Mouse (Mus musculus): ENCODE results near the gene Bbx.

Bbx gene

DNA sequence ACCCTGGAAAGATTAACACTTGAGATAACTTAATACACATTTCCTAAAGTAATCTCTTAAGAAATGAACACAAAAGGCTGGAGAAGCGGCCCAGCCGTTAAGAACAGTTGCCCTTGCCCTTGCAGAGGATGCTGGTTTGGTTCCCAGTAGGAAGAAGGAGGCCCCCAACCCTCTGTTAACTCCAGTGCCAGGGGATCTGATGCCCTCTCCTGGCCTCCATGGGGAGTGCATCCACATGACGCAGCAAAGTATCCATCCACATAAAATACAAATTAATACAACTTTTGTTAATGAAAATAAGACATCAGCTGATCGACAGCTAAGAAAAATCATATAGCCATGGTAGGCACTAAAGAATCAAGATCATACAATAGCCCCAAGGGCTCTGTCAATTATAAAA, 33.6 kb downstream of the Bbx start:
- DNase-seq (ENCODE audit: low spot score in 2 of 2), result no peak

DNA sequence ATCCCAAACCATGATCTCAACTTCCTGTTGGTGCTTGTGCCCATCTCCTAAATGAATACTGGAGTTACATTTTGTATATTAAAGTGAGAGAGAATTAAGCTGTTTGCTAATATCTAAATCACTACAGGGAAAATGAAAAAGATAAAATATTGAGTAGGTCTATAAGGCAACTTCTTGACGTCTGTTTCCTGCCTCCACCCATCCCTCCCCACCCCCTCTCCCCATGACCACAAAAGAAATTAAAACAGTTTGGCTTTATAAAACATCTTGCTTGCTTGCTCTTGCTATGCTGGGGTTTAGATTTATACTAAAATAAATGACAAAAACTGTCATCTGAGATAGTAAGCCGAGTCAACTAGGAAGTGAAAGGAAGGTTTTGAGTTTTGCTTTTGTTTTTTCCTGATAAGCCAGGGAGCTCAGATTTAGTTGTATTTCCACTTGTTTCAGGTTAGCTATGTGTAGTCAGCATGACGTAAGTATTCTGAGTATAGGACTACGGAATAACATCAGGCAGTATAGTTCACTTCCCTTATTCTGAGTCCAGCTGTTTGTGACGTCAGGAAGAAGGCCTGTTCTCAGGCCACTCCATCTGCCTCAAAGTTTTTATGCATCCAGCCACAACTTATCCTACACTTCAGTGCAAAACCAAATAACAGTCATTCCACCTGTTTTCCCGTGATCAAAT, 36.1 kb downstream of the Bbx start:
- DNase-seq (ENCODE audit: low spot score in 2 of 2), result no peak

DNA sequence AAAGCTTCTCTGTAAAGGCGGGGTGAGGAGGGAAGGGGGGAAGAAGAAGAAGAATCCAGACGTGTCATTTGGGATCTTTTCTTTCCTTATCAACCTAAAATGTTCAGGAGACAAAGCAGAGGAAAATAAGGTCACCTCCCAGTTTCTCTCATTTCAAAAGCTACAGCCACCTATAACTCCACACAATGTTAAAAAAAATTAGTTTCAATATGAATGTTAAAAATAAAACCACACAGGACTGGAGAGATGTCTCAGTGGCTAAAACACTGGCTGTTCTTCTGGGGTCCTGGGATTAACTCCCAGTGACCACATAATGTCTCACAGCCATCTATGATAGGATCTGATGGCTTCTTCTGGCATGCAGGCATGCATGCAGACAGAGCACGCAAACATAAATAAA, 43.7 kb downstream of the Bbx start:
- DNase-seq (ENCODE audit: low spot score in 2 of 2), result no peak

DNA sequence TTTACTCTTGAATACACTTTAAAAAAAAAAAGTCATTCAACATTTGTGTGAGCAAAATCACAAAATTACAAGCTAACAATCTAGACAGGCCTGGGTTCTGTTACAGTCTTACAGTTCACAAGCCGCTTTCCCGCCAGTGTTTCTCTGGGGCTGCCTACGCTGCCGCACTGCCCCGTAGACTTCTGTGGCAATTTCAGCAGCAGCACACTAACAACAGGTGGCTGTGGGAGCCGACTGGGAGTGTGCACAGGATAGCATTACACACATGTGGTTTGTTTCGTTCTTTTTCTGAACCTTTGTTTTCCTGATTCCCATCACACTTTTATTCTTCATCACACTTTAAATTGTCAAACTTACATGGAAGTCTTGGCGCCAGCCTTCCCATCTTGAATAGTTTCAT, 48.6 kb downstream of the Bbx start:
- DNase-seq (ENCODE audit: low spot score in 2 of 2), result no peak

DNA sequence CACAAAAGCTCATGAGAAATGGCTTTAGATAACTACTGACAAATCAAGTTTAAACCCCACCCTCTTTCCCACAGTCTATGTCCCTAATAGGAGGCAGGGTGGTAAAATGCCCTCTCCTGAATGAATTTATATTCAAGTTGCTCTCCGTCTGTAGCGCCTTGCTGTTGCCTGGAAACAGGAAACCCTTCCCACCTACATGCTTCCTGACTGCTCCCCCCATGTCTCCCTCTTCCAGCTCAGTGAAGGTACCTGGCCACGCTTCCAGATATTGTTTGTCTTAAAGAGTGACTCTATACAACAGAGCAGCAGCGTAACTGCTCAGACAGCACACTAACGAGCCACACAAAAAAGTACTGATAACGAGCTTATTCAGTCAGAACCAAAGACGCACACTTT, 50.8 kb downstream of the Bbx start:
- DNase-seq (ENCODE audit: low spot score in 2 of 2), result no peak

DNA sequence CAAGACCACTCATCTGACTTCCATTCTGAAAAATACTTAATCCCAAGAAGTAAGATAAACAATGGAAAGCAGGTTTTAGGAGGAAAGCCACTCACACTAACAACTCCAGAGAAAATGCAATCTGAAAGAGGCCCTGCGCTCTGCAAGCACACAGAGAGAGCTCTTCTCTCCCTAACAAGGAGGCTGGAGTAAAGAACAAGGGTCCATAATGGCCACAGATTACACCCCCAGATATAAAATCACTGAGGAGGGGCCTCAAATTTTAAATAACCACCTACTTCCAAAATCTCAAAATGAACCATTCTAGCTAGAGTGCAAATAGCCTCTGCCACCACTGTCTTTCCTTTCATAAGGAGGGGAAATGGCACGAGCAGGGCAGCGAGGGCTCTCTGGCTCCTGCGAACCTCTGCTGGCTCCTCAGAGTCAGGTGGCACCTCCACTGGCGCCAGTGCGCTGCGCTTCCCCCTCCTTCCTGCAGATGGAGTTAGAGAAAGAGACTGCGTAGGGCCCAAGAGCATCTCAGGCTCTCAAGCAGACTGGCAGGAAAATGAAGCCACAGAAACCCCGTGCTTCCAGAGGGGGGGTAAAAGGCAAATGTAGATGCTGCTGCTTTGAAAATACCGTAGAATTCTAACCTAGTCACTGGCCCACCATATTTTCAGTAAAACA, 51.4 kb downstream of the Bbx start:
- DNase-seq (ENCODE audit: low spot score in 2 of 2), result peak; percentile 21 to 47

DNA sequence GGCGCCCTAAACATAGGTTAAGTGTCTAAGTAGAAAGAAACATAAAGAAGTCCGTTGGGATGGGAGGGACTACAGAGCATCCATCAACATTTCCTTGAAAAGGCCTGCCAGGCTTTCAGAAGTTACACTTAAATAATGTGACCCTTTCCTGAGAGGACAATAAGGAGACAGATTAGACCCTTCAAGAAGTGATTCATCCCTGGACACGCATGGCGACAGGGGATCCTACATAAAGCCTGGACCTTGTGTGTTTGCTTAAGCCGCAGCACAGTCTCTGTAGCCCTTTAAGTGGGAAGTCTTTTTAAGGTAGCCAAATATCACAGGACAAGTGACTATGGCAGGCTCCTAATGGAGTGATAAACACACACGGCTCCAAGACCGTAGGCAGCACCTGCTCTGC, 52.0 kb downstream of the Bbx start:
- DNase-seq (ENCODE audit: low spot score in 2 of 2), result no peak

DNA sequence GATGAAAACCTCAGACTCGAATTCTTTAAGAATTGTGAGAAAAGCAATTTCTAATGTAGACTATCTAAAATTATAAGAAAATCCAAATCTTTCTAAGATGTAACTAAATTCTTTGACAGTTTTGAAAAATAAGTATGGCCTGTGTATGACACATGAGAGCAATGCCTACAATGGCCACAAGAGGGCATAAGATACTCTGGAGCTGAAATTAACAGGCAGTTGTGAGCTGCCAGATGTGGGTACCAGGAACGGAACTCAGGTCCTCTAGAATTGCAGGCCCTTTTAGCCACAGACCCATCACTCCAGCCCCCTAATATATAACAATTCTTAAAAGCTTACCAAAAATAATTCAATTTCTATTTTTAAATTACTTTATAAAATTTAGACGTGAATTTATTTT, 57.6 kb downstream of the Bbx start:
- DNase-seq (ENCODE audit: low spot score in 2 of 2), result peak in 1 of 2 experiments; percentile 10

DNA sequence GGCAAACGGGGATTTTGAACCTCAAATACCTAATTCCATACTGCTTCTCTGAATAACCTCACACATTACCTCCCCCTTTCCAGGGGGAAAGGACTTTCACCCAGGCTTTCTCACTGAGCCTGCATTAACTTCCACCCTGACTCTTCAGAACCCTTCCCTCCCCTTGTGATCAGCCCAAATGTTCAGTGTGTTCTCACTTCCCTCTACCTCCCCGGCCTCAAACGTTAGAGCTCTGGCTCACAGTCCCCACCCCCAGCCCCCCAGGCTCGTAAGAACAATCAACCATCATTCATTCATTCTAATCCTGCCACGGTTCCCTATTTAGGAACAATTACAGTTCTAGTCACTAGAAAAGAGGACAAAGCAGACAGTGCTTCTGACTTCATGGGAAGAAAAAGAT, 58.5 kb downstream of the Bbx start:
- DNase-seq (ENCODE audit: low spot score in 2 of 2), result no peak

DNA sequence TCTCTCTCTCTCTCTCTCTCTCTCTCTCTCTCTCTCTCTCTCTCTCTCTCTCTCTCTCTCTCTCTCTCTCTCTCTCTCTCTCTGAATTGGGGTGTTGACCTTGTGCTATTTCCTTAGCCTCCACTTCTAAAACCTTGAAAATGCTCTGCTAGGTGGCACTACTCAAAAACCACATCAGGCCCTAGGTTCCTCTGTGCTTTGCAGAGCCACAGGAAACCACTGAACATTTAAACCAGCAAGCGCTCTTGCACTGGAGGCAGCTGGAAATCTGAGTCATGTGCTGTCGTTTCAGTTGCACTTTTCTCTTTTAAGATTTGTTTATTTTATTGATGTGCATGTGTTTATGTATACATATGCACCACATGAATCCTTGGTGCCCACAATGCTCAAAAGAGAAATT, 59.6 kb downstream of the Bbx start:
- no peak for DNase-seq (ENCODE audit: low spot score in 2 of 2)

DNA sequence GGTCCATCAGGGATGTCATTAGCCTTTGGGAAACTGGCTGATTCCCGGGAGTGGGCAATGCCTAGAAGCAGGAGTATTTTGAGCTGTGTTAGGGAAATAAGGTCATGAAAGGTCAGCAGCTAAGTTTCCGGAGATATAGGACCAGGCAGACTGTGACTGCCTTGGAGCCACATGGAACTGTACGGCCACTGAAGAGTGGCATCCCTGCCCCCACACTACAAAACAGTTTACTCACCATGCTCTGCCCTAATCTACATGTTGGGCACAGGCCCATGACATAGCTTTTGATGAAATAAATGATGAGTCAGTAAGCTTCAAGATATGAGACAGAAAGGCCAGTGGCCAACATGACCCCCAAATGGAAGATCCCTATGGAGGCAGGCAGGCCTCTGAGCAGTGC, 60.7 kb downstream of the Bbx start:
- no peak for DNase-seq (ENCODE audit: low spot score in 2 of 2)

DNA sequence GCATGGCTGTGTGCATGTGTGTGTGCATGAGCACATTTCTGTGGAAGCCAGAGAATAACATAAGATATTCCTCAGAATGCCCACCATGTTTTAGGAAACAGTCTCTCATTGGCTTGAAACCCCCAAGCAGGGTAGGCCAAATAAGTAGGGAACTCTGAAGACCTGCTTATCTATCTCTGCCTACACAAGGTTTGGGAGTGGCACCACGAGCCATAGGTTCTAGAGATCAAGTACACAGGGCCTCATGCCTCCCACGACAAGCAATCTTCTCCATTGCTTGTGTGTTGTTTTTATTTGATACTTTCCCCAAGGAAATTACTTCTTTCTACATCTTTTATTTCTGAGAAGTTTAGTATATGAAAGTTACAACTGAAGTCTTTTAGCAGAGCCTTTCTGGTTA, 61.8 kb downstream of the Bbx start:
- DNase-seq (ENCODE audit: low spot score in 2 of 2), result no peak

DNA sequence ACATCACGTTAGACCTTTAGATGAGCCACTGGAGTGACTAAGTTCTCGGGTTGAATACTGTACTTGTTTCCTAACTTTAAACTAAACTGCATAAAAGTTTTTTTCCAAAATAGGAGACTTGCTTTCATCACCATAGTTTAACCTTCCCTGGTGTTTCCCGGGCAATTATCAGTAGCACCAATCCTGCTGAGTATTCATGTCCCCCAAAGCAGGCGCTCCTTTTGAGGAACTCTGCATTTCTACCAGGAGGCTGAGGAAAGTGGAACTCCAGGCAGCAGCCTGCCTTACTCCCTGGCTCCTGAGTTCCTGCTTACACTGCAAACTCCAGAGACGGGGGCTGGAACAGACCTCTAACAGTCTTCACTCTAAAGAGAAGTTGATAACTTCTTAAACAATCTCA, 65.6 kb downstream of the Bbx start:
- DNase-seq (ENCODE audit: low spot score in 2 of 2), result no peak

DNA sequence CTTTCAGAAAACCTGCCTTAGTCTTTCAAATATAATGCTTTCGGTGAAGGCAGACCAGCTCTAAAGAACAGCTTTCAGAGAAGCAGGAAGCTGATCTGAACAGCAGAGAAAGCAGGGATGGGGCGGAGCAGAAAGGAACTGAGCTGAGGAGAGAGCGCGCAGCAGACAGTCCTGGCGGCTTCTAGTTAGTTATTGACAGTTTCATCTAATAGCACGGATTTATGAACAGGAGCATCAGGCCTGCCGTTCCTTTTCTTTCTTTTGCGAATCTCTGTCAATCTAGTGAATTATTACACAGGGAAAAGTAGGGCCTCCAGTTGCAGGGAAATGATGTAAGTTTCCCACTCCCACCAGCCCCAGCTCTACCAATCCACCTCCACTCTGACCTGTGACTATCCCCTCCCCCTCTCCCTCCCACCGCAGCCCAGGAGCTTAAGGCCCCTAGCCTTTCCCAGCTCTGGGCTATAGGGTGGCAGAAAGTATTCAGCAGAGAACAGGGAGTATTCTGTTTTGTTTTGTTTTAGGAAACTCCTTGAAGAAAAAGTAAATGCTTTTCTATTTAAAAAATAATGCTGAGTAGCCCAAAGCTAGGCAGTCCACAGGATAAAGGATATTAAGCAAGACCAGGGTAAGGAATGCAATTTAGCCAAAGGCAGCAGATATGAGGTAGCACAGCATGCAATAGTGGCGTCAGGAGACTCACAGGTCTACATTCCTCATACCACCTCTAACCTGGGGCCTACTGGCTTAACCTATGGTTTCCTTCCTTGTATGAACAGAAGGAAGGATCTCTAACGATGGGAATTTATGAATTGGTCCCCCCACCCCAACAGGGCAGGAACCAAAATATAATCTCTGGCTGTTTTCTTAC, 67.8 kb downstream of the Bbx start:
- peak; percentile 23 to 32 for DNase-seq (ENCODE audit: low spot score in 2 of 2)

DNA sequence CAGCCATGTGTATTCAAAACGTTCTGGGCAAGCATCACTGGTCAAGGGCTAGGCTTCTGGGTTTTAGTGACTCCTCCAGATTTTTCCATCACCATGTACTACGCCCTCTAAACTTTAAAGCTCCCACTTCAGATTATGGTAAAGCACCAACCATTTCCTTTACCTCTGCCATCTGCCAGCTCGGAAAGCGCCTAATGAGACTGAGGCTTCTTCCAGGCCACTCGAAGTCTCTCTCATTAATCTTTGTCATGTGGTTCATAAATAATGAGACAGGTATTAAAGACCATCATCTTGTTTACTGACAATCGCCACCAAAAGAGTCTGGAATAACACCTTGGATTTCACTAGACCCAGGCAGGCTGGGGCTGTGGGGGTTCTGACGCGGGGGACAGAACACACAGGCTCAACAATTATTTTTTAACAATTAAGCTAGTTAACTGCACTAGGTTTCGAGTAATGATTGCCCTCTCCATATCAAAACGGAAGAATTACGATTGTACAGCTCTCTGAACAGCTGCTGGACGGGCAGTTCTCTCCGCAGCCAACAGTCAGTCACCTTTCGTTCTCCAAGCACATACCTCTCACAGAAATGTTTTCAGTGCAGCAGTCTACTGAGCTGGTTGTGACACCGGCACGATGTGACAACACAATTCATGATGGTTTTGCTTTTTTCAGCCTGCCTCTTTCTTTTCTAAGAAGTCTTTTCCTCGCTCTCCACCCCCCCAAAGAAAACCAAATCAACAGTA, 68.6 kb downstream of the Bbx start:
- DNase-seq (ENCODE audit: low spot score in 2 of 2), result no peak

DNA sequence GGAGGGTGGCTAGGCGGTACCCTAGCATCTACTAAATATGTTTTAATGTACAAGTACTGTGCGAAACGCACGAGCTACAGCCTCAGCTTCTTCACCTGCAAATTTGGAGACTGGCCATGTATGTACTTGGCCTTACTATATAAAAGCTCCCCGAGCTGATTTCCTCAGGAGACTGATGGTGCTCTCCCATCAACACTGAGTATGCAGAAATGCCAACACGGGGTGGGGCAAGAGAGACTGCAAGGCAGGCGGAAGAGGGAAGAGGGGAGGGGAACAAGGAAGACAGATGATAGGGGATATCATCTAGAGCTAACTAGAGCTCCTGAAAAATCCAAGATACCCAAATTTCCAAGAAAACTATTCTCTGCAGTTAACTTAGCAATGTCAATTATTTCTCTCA, 71.6 kb downstream of the Bbx start:
- no peak for DNase-seq (ENCODE audit: low spot score in 2 of 2)

DNA sequence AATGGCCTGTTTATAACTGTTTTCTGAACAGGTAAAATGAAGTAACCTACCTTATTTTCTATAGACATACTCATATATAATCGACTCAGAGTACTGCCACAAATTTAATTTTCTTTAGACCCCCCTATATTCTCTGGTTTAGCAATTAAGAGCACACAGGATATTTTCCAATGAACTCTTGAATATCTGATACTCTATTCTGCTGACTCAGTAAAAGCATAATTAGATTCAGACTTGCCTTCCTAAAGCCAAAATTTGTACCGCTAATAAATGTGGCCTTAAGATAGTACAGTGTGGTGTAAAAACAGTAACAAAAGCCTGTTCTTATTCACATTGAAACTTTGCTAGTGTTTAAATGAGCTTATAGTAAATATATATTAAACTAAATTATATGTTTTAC, 102.5 kb downstream of the Bbx start:
- no peak for DNase-seq (ENCODE audit: low spot score in 2 of 2)

DNA sequence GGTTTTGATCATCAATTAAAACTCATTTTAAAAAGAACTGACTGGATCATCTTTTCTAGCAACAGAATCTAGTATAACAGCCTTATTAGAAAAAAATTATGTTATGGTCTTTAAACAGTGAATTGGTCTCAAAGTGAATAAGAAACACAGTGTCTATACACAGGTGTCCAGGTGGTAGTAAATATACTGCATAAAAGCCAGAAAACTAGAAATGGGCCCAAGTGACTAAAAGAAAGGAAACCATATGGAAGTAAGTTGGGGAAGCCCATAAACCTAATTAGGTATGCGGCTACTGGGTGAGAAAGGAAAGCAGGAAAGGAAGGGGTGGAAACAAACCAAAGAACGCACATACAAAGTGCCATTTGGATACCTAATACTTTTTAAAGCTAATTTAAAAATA, 107.4 kb downstream of the Bbx start:
- DNase-seq (ENCODE audit: low spot score in 2 of 2), result no peak

DNA sequence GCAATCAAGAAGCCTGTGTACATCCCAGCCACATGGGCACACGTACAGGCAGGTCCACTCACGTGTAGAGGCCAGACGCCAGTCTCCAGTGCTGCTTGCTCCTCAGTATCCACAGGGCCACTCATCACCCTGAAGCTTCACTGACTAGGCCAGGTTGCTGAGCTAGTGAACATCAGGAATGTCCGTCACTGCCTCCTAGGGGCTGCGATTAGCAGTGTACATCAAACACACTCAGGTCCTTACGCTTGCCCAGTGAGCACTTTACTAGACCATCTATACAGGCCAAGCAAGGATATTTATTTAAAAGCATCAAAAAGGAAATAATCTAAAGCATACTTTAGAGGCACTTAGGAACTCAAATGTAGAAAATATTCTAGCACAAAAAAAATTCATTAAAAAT, 107.9 kb downstream of the Bbx start:
- DNase-seq (ENCODE audit: low spot score in 2 of 2), result no peak

DNA sequence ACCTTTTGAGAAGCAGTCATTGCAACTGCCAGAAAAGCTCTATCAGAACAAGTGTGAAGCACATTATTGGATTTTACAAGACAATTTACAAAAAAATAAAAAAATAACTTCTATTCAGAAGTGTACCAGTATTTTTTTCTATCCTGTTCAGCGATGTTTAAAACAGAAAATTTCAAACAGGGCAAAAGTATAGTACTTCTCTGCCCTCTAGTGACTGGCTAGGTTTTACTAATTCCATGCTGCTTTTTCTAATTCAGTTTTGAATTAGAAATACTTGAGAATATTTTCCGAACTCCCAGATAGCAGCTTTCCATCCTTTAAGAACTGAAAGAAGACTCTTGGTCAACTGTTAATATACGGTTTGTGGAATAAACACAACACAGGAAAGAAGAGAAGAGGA, 110.8 kb downstream of the Bbx start:
- DNase-seq (ENCODE audit: low spot score in 2 of 2), result no peak

DNA sequence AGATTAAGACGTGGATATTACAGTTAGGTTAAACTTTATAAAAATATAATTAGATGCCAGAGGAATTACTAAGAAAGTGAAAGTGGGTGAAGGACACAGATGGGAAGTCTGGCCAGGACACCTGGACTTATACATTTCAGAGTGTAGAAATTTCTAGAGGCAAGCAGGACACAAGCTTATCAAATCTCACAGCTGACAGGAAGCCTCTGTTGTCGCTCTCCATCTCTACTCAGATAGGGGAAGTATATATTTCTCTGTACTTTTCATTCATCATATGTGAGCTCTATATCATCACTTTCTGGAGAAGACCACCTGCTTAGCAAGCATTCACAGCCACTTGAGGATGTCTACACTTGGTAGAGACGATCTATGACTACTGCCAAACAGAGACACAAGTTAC, 113.9 kb downstream of the Bbx start:
- DNase-seq (ENCODE audit: low spot score in 2 of 2), result no peak

DNA sequence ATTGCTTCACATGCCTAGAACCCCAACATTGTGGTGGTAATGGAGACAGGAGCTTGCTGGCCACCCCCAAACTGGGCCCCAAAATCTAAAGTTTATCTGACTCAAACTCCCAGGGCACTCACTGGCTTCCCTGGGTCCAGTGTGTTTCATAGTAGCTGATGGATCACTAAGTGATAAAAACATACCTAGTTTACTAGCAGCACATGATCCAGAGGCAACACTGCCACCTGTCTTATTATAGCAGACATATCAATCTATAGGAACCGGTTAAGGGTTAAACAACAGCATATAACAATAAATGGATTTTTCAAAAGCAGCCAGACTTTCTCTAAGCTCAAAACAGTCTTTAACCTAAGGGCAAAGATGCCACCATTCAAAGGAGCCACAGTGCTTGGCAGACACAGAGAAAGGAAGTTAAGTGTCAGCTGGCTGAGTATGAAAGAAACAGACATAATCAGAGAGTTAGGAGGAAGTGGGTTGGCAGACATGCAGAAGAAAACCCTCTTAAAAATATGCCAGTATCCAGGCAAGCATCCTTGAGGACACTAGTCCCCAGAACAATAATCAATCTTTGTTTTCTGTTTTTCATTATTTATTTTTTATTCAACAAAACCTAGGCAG, 116.7 kb downstream of the Bbx start:
- no peak for DNase-seq (ENCODE audit: low spot score in 2 of 2)

All from urinary bladder, postnatal 36 days (tissue).